Mouse (Mus musculus) bone marrow, adult 2 months (tissue): ENCODE results near the gene Tspan15. TPM values are rescaled to one million over a fixed set of nuclear protein-coding genes. Genes with fewer than 3 reads are reported as not detected.

Source experiments
- H3K27ac ChIP-seq: fragments of 200-500 bp; 2 replicates; pipeline ENCODE4 v1.5.1; 2012; ENCODE audit warnings: low read depth, mild to moderate bottlenecking, control low read depth, inconsistent platforms, low read length; ENCODE audit not compliant: control insufficient read depth, poor library complexity, insufficient read depth
- H3K4me1 ChIP-seq: fragments of 200-500 bp; 2 replicates; pipeline ENCODE4 v1.6.1; 2011; ENCODE audit warnings: low read length; ENCODE audit not compliant: control insufficient read depth, insufficient read depth
- H3K4me3 ChIP-seq: fragments of 200-500 bp; replicated peaks from 2 replicates; pipeline ENCODE3; 2011; ENCODE audit warnings: mild to moderate bottlenecking, low read depth, low read length, control low read depth; ENCODE audit not compliant: control insufficient read depth
- CTCF ChIP-seq: fragments of 200-500 bp; IDR thresholded peaks from 2 replicates; pipeline ENCODE4 v1.5.1; 2011; ENCODE audit warnings: low read length, control low read depth; ENCODE audit not compliant: control insufficient read depth, insufficient read depth
- POLR2A ChIP-seq: fragments of 200-500 bp; IDR thresholded peaks from 2 replicates; pipeline ENCODE4 v1.6.1; 2011; ENCODE audit warnings: low read depth, mild to moderate bottlenecking, control low read depth, low read length, borderline replicate concordance; ENCODE audit not compliant: control insufficient read depth
- WGBS: fragments of 180-500 bp; shearing (Covaris S2); methylation state at CpG from one replicate; pipeline ENCODE4 v1.1.7; 2018; 5-methylcytosine and 5-hydroxymethylcytosine counted together
- polyA plus RNA-seq: library from polyadenylated mRNA; stranded (reverse); fragments of >200 nt; gene quantifications from 2 replicates; pipeline ENCODE4 v1.2.4, GENCODE M21; 2011; ENCODE audit warnings: low replicate concordance; ENCODE audit not compliant: missing spikeins, insufficient read depth, insufficient read length

Tspan15 gene
- polyA plus RNA-seq, 1 experiment: 5.3 TPM

DNA sequence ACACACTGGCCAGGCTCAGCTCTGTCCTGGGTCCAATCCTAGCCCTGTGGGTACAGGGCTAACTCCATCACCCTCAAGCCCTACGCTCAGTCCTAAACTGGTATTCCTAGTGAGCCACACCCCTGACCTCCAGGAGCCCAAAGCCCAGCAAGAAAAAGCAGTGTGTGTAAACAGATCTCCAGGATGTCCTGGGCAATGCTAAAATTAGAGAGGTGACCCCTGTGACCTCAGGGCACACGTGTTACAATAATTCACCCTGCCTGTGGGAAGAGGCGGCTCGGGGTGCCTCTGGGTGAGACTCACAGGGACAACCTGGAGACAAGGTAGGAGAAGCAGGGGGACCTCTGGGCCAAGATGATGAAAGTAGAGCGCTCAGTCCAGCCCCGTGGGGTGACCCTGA lies 6.8 kb downstream of the Tspan15 start:
- Histone ChIP-seq H3K4me1 (no peaks in the 10 kb centered on the region), H3K27ac (no peak overlapping the region), H3K4me3 (no peak overlapping the region)
- TF ChIP-seq CTCF: no peak
- TF ChIP-seq POLR2A: no peak
- WGBS: 72% methylated on average over 6 of the region's 6 CpGs

DNA sequence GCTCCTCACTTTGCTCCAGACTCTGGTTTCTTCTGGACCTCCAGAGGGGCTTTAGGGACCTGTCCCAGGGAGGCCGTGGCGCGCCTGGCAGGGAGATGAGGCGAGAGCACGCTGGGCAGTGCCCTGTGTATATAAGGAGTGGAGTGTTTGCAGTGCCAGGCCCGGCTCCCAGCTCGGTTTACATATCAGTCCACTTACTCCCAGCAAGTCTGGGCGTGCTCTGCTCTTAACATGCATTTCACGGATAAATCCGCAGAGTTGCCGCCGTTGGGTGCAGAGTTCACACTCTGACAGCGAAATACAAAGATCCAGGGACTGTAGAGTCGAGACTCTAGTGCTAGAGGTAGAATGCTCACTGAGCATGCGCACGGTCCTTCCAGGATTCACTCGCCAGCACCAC lies 8.3 kb downstream of the Tspan15 start:
- Histone ChIP-seq H3K4me3 (no peak overlapping the region), H3K27ac (no peak overlapping the region), H3K4me1 (no peaks in the 10 kb centered on the region; the same call in 1 of the 2 replicates)
- TF ChIP-seq CTCF (no peak), POLR2A (no peak)
- 90% methylated on average over 17 of the region's 17 CpGs for WGBS

DNA sequence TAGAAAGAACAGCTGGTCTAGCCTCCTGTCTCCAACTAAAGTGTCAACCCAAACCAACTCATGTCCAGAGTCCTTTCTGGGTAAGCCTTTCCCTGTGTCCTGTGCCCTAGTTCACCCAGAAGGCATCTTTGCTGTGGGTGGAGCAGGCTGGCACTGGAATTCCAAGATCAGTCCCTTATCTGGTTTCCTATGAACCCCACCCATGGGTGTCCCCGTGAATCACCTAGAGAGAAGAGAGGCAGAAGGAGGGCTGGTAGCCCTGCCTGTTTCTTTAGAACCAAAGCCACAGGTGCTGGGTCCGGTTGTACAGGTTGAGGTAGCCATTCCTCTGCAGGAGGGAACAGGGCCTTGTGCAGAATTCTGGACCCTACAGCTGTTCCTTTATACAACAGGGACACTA lies 9.4 kb downstream of the Tspan15 start:
- TF ChIP-seq CTCF (no peak), POLR2A (no peak)
- H3K27ac ChIP-seq: no peak overlapping the region
- WGBS: 73% methylated on average over 2 of the region's 2 CpGs
- H3K4me1 ChIP-seq: no peaks in the 10 kb centered on the region; the same call in 1 of the 2 replicates
- no peak overlapping the region for H3K4me3 ChIP-seq

DNA sequence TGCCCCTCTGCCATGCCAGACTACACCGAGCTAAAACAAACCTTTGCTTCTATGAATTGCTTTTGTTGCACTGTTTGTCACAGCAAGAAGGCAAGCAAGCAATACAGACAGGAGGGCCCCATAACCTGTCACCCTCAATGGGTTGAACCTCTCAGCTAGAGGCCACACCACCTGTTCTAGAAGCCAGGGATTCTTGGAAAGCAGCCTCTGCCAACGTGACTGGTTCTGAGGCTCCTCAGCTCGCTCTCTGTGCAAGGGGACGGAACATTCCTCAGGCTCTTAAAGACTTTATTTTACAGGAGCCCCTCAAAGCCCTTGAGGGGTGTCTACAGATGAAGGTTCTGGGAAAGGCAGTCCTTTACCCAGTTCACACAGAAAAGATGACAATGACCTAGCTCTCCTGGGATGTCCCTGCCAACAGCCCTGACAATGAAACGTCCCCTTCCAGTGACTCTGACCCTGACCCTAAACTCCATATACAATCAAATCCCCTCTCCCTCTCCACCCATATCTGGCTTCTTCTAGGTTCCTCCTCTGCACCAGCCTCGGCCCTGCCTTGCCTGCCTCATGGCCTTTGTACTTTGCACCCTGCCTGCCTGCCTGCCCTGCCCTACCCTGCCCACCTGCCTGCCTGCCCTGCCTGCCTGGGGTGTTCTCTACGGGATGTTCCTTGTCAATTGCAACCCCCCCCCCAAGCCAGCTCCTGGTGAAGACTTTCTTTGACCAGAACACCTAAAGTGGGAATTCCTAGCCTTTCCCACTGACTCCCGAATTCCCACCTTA lies 10.1 kb downstream of the Tspan15 start:
- Histone ChIP-seq H3K4me1 (no peaks in the 10 kb centered on the region; the same call in 1 of the 2 replicates), H3K27ac (no peak overlapping the region), H3K4me3 (no peak overlapping the region)
- no peak for TF ChIP-seq CTCF
- no peak for TF ChIP-seq POLR2A
- 76% methylated on average over 8 of the region's 8 CpGs for WGBS

DNA sequence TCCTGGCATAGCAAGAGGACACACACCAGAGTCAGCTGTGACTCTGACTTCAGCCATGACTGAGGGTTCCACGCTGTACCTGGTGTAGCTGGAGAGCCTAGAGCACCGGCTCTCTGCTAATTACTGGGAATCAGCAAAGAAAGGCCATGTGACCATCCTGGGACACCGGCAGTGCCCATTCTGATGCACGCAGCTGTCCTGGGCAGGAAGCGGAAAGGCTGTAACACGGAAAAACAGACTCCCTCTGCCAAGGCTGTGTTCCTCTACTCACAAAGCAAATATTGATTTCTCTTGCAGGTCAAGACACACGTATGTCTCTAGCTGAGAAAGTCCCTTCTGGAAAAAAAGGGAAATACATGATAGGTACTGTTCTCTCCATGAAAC lies 12.3 kb downstream of the Tspan15 start:
- Histone ChIP-seq H3K27ac (no peak overlapping the region), H3K4me1 (no peaks in the 10 kb centered on the region; the same call in 1 of the 2 replicates), H3K4me3 (no peak overlapping the region)
- TF ChIP-seq POLR2A (no peak), CTCF (no peak)
- WGBS: 85% methylated on average over 7 of the region's 7 CpGs

DNA sequence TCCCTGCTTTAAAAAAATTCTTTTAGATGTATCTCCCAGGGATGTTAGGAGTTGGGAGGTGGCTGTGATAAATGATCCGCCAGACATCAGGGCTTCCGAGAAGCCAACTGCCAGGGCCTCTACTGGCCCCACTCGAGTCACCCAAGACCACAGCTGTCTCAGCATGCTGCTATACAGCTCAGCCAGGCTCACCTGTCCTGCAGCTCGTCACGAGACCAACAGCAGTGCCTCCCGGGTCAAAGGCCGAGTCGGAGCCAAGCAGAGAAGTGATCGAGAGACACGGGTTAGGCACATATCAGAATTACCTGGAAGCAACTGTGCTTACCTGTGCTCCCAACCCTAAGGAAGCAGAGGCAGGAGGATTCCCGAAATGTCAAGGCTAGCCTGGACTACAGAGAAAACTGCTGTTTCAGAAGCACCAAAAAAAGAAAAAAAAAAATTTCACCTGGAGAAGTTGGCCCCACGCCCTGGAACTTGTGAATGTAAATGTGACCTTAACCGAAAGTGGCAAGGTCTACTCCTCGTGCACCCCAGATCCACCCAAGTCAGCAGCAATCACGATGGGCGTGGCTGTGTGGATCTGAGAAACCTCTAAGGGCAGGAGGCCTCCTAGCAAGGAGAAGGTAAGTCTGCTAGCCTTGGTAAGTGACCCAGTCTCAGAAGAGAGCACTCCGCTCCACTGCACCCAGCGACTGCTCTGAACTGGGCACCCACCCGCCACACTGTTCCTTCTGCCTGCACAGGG lies 12.8 kb downstream of the Tspan15 start:
- Histone ChIP-seq H3K4me1 (no peaks in the 10 kb centered on the region; the same call in 1 of the 2 replicates), H3K4me3 (no peak overlapping the region), H3K27ac (no peak overlapping the region)
- WGBS: 77% methylated on average over 19 of the region's 19 CpGs
- TF ChIP-seq CTCF (no peak), POLR2A (no peak)

DNA sequence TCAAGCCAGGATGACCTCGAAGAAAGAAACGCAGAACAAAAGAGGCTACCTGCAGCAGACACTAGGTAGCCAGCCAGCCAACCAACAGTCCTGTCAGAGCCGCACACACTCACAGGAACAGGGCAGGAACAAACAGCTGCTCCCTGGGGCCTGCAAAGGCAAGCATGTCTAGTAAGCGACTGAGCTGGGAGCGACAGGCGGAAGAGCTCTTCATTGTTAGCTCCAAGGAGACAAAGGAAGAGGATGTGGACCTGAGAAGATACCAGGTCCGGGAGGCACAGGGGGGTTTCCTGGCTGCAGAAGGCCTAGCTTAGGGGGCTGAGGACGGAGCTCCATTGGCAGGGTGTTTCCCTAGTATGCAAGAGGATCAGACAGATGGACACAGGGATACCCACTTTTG lies 13.9 kb downstream of the Tspan15 start:
- 65% methylated on average over 8 of the region's 8 CpGs for WGBS
- H3K4me3 ChIP-seq: no peak overlapping the region
- H3K27ac ChIP-seq: no peak overlapping the region
- no peak for TF ChIP-seq POLR2A
- no peak for TF ChIP-seq CTCF
- no peaks in the 10 kb centered on the region; the same call in 1 of the 2 replicates for H3K4me1 ChIP-seq

DNA sequence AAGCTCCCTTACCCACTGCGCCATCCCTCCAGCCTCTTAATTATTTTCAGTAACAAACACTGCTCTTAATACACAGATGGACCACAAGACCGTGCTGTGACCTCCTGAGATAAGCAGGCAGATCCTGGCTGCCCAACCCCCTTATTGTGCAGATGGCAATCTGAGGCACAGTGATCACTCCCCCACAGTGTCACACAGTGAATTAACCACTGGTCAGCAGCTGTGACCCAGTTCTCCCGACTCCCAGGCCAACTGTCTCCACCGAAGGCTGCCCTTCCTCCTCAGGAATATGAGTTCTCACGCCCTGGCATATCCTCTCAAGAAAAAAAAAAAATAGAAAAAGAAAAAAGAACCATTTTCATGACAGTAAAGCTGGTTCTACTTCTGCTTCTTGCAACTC lies 14.5 kb downstream of the Tspan15 start:
- Histone ChIP-seq H3K4me1 (no peaks in the 10 kb centered on the region; the same call in 1 of the 2 replicates), H3K27ac (no peak overlapping the region), H3K4me3 (no peak overlapping the region)
- WGBS: 22% methylated on average over 5 of the region's 5 CpGs
- TF ChIP-seq POLR2A: no peak
- TF ChIP-seq CTCF: no peak

DNA sequence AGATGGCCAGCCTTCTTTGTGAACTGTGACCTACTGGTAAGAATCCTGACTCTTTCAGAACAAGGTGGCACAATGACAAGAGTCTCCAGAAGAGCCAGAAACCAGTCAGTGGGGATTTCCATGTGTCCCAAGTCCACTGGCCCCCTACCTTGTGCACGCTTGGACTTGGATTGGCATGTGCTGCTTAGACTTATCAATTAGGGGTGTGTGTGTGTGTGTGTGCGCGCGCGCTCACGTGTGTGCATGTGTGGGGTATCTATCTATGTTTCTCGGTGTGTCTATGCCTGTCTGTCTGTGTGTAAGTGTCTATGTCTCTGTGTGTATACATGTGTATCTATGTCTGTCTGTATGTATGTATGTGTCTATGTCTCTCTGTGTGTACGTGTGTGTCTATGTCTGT lies 15.4 kb downstream of the Tspan15 start:
- WGBS: 63% methylated on average over 8 of the region's 8 CpGs
- TF ChIP-seq POLR2A: no peak
- TF ChIP-seq CTCF: no peak

More for the DNA sequence above, 15.4 kb downstream of the Tspan15 start:
- Histone ChIP-seq H3K4me3 (no peak overlapping the region), H3K4me1 (no peaks in the 10 kb centered on the region; the same call in 1 of the 2 replicates), H3K27ac (no peak overlapping the region)
